Mouse (Mus musculus) frontal cortex, postnatal 10 days (tissue): Measurements from ENCODE around the gene Lct.
A peak's percentile ranks its signal among the peaks of the same experiment; 100 is the strongest.
"Not testable (repeated sequence)": the region's sequence is repeated elsewhere in the genome, so short reads cannot be mapped to it uniquely, and the experiment has no call there.

ENCODE experiments used
- DNase-seq, 2 experiments: peaks; one replicate each; pipeline ENCODE4 v3.0.0; 2022; ENCODE audit warnings: low spot score in 2 of 2, mixed read lengths in 1 of 2

Lct gene

DNA sequence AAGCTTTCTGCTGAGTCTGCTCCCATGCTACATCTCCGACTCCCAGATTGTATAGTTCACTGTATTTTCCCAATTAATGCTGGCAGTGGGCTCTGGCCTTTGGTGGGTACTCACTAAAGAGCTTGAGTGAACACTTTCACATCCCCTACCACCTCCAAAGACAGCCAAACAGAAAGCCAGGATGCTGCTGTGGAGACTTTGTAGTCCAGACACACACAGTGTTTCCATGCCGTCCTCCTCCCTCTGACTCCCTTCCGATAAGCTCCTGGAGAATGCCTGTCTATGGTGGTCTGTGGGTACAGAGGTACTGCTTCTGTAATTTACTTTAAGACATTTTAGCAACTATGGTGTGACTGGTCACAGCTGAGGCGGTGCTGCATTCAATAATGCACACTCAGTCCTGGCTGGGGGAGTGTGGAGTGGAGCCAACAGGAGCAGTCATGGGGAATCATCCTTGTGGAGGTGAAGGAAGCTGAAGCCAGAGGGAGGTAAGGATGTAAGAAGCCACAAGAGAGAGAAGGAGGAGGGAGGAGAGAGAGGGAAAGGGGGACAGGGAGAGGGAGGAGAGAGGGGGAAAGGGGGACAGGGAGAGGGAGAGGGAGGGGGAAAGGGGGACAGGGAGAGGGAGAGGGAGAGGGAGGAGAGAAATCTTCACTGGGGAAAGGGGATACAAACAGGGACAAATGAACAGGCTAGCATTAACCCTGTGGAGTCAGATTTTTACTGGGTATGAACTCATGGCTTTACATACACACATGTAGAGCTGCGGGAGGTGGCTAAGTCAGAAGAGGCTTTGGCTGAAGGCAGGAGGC, 32.2 kb downstream of the Lct start:
- no peak for DNase-seq

GRCm38 (mm10) chr1:128295296-128295695, 32.8 kb downstream of the Lct start:
- no peak for DNase-seq

DNA sequence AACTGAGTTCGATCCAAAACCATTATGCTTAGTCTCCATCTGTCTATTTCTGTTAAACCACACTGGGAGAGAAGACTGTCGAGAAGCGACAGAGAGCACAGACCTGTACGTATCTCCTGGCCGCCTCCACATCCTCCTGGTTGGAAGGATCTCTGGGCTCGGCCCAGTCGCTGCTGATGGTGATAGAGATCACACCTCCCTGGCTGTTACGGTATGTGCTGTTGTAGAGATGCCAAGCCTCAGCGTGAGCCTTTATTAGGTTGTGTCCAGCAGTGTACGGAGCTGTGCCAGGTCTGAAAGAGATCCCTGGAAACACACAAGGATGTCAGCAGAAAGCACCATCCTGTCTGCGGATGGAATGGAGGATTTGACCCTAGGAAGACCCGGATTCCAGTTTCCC, 34.6 kb downstream of the Lct start:
- no peak for DNase-seq

DNA sequence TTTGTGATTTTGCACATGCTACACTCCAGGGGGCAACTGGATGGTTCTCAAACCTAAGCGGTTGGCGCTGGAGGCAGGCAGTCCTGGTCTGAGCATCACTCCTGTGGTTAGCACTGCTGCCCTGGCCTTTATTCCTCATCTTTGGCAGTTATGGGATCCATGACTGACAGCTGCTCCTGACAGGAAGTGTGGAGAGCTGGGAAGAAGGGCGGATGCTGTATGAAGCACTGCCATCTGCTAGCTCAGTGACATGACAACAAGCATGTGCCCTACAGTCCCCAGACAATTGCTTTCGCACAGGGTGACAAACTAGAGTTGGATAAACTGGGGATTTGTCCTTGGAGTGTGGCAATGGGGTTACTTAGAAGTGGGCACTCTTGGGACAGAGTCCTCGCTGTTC, 37.8 kb downstream of the Lct start:
- DNase-seq: no peak

DNA sequence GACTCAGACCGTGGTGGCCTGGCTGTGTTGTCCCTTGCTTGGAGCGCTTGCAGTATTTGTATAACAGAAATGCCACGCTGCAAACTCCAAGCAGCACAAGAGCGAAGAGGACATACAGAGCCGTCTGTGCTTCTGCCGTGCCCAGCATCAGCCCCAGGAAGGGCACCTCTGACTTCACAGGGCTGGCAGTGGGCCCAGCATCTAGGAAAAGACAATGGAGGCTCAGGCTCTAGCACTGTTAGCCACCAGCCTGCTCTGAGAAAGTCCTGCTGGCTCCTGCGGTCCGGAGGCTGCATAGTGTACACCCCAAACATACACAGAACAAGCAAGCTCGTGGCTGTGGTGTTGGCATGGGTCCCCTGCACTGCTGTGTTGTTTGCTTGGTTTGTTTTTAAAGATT, 43.0 kb downstream of the Lct start:
- DNase-seq: no peak

GRCm38 (mm10) chr1:128284157-128284690, 43.9 kb downstream of the Lct start:
- no peak for DNase-seq

- no peak for DNase-seq
These were observed 45.2 kb downstream of the Lct start for GRCm38 (mm10) chr1:128282924-128283323.

DNA sequence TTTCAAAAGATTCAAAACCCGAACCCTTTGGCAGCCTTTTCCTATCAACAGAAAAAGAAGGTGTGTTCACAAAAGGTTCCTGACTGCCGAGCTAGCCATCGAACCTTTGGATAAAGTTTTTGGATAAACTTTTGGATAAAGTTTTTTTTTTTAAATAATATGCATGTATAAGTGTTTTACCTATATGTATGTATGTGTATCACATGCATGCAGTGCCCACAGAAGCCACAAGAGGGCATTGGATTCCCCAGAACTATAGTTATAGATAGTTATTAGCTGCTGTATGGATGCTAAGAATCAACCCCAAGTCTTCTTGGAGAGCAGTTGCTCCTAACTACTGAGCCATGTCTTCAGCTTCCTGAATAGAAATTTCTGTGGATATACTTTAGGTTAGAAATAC, 46.4 kb downstream of the Lct start:
- no peak for DNase-seq

- no peak for DNase-seq
These were observed 49.6 kb downstream of the Lct start for GRCm38 (mm10) chr1:128278563-128278962.

GRCm38 (mm10) chr1:128275908-128276307, 52.2 kb downstream of the Lct start:
- DNase-seq: no peak

GRCm38 (mm10) chr1:128270731-128271130, 57.4 kb downstream of the Lct start:
- no peak for DNase-seq

DNA sequence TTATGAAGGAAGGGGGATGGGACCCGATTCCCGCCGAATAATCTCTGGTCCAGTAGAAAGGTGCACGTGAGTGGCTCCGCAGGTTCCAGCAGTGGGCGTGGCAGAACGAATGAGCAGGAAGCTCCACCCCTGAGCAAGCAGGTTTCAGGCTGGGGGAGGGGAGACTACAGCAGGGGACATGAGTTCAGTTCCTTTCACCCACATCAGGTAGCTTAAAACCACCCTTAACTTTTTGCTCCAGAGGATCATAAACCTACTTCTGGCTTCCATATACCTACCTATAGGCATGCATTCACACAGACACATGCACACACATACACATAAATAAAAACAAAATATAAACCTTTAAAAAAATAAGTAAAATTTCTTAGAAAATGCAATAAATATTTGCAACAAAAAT, 61.1 kb downstream of the Lct start:
- DNase-seq: not testable (repeated sequence)

DNA sequence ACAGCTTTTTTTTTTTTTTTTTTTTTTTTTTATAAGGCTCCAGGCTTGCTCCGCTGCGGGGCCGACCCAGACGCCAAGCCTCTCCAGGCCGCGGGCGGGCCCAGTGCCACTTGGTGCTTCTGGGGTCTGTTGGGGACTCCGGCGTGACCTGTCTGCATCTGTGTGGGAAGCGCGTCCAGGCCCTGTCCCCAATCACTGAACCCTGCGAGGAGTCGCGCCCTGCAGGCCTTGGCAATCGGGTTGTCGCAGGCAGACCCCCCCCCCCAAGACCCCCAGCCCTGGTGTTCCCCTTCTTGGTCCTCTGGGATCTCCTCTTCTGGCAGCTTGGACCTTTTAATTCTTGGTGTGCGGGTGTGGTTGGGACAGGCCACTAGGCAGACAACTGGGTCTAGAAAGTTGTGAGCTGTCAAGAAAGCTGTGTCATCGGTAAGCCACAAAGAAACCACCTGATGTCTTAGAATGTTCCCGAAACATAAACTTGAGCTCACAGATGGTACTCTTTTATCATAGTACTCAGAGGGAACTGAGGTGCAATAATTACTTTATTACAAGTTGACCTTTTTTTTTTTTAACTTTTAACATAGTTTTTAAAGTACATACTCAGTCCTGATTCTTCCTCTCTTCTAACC, 83.3 kb downstream of the Lct start:
- DNase-seq: no peak

- DNase-seq: peak; percentile 96
These were observed 84.0 kb downstream of the Lct start for GRCm38 (mm10) chr1:128243996-128244726.

DNA sequence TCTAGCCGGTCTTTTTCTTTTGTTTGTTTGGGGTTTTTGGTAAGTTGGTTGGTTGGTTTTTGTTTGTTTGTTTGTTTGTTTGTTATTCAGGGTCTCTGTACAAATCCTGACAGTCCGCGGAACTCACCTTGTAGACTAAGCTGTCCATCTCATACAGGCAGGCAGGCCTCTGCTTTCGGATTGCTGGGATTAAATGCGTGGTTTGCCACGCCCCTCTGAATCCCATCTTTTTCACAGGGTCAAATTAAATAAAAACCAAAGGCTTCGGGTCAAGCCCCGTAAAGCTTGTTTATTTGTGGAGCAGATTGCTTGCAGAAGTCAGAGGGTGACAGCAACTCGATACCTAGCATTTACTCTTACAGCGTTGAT, 84.5 kb downstream of the Lct start, which contains the start of gene Ubxn4:
Gene Ubxn4, plus strand, starts transcription at position 338 of the 369 bp plus-strand sequence.
- DNase-seq: no peak

DNA sequence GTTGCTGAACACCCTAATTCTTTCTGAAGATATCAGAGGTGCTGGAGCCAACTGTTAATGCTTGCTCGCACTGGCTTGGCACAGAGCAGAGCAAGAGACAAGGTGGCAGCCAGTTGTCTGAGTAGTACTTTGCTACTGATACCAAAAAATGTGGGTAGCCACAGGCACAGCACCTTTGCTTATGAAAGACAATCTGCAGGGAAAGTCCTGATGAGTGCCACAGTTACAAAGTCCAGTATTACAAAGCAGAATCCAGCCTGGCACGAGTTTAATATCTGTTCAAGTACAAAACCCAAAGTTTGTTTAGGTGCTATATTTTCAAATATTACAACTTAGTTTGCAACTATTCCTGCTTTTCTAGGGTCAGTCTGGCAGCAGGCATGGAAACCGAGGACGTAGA, 92.9 kb downstream of the Lct start:
- no peak for DNase-seq
